Mouse (Mus musculus): ENCODE results near the gene Elfn2.

Elfn2 gene

DNA sequence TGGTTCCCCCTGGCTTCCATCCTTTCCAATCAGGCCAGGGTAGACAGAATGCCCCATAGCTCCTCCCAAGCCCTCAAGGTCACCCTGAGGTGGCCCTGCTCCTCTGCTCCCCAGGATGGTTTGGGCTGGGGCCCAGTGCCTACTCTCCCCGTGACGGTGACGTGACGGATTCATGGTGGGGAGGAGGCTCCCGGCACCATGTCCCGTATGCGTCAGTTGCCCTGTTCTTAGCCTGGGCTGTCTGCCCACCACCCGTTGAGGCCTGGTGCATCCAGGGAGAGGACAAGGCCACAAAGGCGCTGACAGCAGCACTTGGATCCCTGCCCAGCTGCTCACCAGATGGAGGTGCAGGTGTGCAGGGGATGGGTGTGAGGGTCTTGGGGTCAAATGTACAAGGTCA is 41.6 kb downstream of the Elfn2 start:
- TF ChIP-seq GATA4 (IDR thresholded peaks at IDR 0.05; ENCODE audit: insufficient replicate concordance, low read length): no peak

DNA sequence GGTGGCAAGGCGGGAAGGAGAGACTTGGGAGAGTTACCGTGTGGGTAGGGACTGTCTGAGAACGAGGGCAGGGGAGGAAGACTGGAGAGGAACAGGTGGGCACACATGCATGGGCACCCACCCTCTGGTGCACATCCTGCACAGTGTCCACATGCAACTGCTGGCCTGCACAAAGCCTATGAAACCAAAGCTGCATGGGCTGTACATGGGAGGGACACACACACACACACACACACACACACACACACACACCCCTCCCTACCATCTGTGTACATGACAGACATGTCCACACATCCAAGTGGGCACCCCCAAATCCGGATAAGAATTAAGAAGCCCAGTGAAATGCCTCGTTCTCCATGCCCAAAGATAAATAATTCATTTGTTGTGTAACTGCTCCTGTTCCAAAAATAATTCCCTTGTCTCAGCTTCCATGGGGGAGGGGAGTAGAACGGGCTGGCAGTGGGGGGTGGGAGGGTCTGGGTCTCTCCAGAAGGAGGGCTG is 43.6 kb downstream of the Elfn2 start:
- no peak for TF ChIP-seq GATA4 (IDR thresholded peaks at IDR 0.05; ENCODE audit: insufficient replicate concordance, low read length)

DNA sequence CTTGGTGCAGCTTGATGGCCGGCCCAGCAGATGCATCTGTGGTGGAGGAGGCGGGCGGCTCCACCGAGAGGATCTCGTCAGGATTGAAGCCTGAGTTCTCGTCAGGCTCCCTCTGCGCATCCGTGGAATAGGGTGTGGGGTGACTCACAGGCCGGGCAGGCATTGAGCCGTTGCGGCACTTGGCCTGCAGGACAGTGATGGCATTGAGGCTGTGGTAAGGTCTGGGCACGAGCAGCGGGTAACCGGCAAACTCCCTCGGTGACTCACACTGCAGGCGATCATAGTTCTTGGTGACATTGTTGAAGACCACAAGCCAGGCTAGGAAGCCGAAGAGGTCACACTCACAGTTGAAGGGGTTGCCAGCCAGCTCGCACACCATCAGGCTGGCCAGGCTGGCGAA is 45.1 kb downstream of the Elfn2 start:
- TF ChIP-seq GATA4 (IDR thresholded peaks at IDR 0.05; ENCODE audit: insufficient replicate concordance, low read length): no peak

DNA sequence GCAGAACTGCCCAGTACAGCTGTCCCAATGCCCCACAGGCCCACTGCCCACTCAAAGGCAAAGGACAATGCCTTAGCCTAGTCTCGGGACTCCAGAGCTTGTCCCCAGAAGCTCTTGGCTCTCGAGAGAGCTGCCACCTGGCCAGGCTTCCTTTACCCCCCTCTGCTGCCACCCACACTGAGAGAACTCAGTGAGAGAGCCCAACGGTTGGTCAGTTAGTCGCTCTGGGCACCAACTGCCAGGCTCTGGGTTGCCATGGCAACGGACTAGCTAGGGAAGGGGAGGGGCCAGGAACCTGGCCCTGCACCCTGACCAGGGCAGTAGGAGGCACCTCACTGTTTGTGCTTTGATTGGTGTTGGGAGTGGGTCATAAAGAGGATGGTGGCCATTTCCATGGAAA is 48.2 kb downstream of the Elfn2 start:
- TF ChIP-seq GATA4 (IDR thresholded peaks at IDR 0.05; ENCODE audit: insufficient replicate concordance, low read length): no peak

DNA sequence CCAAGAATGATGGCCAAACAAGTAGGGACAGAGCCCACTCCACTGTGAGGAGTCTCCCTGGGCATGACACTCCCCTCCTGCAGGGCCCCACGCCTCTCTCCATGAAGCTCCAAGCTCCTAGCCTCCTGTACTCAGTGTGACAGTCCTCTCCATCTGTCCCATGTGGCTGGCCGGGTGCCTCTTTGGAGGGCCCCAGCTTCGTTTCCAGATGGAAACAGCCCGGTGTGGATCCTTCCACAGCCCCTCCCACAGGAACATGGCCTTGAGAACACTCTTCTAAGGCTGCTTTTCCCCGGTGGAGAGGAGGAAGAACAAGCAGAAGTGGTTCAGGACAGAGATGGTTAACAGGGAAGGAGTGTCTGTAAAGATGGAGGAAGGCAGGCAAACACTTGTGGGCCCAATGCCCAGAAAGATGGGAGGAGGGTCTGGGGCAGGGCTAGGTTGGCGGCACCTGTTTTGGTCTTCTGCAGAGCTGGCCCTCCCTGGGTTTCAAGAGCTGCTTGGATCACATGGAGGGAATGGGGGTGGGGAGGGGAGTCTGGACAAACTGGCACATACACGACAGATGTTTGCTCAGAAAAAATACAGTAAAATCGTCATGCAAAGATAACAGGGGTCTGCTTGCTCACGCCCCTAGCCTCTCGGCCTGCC is 49.2 kb downstream of the Elfn2 start:
- no peak for TF ChIP-seq GATA4 (IDR thresholded peaks at IDR 0.05; ENCODE audit: insufficient replicate concordance, low read length)

DNA sequence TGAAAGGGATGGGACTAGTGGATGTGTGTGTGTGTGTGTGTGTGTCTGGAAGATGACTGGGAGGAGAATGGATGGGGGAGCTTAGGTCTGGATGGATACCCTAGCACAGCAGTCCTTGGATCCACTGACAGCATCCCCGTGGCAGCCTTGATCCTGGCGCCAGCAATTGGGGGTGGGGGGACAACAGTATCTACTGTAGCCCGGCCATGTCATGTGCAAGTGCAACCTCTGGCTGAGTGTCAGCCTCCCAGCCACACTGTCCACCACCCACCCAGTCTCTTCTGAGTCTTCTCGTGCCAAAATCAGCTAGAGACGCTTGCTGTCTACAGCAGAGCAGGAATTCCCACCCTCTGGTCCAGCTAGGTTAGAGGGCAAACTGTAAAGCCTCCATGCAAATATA is 54.3 kb downstream of the Elfn2 start:
- TF ChIP-seq GATA4 (IDR thresholded peaks at IDR 0.05; ENCODE audit: insufficient replicate concordance, low read length): no peak

DNA sequence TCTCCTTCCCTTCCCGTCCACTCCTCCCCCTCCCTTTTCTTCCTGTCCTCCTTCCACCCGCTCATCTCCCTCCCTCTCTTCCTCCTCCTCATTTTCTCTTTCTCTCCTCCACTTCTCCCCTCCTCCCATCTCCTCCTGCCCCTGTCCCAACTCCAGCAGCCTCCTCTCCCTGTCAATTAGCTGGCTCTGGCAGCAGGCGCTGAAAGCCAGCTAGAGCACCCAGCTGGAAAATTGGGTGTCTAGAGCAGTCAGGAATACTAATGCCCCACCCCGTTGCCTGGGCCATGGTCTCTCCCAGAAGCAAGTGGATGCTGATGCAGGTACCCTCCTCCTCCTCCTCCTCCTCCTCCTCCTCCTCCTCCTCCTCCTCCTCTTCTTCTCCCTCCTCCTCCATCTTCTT is 67.4 kb downstream of the Elfn2 start:
- TF ChIP-seq GATA4 (IDR thresholded peaks at IDR 0.05; ENCODE audit: insufficient replicate concordance, low read length): no peak

DNA sequence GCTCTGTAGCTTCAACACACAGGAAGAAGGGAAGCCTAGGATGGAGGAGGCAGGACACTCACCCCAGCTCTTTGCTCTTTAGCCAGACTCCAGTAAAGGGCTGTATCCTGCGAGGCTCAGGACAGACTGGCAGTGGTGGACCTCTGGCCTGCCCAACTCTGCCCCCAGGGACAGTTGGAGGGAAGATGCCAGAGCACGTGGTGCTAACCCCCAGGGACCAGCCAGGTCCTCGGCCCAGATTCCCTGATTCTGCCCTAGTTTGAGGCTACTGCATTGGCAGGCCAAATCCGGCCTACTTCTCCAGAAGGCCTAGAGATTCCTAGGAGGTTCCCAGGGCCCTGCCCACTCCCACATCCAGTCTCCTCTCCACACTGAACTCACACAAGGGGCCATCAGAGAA is 70.8 kb downstream of the Elfn2 start:
- no peak for TF ChIP-seq GATA4 (IDR thresholded peaks at IDR 0.05; ENCODE audit: insufficient replicate concordance, low read length)

DNA sequence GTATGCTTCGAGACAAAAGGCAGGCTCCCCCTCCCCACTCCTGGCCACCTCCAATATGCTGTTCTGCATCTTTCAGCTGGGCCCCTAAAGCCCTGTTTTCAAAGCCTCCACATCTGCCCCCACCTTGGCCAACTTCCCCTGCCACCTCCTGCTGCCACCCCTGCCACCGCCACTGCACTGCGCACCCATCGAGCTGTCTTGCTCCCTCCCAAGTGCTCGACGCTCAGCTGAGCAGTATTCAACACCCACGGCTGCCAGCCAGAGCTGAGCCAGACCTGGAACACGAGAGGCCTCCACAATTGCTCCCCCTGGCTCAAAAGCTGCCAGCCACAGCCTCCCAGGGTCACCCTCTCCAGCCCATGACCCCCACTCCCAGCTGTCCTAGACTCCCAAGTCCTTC is 74.0 kb downstream of the Elfn2 start:
- TF ChIP-seq GATA4 (IDR thresholded peaks at IDR 0.05; ENCODE audit: insufficient replicate concordance, low read length): no peak

DNA sequence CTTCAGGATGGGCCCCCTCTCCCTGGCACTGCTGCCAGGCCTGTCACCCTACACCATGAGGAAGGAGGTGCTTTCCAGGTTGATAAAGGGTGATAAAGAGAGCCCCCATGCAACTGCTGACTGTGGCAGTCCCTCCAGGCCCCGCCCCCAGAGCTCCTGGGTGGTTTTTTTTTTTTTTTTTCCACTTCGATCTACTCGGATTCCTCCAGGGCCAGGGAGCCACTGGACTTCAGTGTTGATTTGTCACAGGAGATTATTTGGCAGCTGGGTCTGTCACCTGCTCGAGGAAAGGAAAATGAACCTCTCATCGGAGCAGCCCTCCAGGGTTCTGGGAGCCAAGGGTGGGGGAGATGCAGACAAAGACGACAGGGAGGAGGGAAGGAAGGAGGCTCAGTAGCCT is 74.9 kb downstream of the Elfn2 start:
- no peak for TF ChIP-seq GATA4 (IDR thresholded peaks at IDR 0.05; ENCODE audit: insufficient replicate concordance, low read length)

DNA sequence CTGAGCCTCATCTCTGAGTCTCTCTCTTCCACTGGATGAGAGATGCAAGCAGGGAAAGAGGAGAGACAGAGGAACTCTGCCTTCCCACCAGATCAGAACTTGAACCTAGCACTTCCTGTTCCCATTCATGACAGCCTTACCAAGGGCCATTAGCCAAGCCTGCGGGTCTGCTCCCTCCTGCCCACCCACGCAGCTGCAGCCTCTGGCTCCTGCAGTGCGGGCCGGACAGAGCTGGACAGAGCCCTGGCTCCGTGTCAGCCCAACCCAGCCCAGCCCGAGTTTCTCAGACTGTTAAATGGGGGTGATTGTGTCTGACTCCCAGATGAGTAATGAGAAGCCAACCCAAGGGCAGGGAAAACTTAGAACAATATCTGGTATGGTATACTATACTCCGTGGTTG is 83.3 kb downstream of the Elfn2 start:
- no peak for TF ChIP-seq GATA4 (IDR thresholded peaks at IDR 0.05; ENCODE audit: insufficient replicate concordance, low read length)

DNA sequence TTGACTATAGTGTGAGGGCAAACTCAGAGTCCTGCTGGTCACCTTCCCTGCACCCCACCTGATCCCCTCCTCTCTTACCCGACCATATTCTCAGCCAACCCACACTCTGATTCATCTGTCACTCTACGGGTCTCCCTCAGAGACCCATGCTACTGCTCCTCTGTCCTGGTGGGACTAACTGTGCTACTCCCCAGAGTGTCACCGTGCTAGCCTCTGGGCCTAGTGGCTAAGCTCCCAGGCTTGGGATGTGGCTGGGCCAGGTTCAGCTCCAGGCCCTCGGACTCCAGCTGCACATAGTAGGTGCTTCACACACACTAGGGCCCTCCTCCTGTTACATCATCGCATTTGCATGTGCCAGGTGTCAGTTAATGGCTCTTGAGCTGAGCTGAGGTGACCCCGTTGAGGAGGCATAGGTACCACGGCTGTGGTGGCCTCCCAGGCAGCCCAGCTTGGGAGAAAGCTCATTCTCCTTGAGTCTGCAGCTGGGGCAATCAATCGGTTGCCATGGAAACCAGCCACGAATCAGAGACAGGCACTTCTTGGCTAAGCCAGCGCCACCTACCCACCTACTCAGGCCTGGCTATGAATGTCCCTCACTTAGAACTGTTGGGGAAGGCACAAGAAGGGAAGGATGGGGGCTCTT is 84.4 kb downstream of the Elfn2 start:
- no peak for TF ChIP-seq GATA4 (IDR thresholded peaks at IDR 0.05; ENCODE audit: insufficient replicate concordance, low read length)

DNA sequence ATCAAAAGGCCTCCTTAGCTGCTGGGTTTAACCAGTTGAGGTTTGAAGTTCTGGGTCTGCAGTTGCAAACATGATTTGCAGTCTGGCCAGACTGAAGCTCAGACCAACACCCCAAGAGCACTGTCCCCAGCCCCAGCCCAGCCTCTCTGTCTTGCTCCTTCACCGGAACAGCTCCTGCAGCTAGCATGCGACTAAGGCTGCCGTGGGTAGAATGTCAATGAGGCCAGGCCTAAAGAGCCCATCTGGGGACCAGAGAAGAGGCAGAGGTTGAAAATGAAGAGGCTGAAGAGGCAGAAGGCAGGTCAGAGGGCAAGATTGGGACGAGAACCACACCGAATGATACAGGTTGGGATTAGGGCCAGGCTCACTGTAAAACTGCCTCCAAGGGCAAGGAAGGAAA is 85.2 kb downstream of the Elfn2 start:
- TF ChIP-seq GATA4 (IDR thresholded peaks at IDR 0.05; ENCODE audit: insufficient replicate concordance, low read length): no peak

DNA sequence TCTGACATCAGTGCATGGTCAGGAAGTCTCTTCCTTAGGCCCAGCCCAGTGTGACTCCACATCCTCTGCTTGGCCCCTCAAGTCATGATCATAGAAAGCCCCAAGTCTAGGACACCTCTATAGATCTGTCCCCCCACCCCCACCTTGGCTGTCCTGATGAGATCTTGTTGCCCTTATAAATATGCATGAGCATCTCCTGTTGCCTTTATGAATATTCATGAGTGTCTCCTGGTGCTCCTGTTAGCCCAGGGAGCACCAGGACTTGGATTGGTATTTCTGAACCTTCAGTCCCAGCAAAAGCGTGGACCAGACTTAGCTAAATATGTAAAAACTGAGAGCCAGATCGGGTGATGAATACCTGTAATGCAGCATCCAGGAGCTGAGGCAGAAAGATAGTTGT is 86.2 kb downstream of the Elfn2 start:
- no peak for TF ChIP-seq GATA4 (IDR thresholded peaks at IDR 0.05; ENCODE audit: insufficient replicate concordance, low read length)

DNA sequence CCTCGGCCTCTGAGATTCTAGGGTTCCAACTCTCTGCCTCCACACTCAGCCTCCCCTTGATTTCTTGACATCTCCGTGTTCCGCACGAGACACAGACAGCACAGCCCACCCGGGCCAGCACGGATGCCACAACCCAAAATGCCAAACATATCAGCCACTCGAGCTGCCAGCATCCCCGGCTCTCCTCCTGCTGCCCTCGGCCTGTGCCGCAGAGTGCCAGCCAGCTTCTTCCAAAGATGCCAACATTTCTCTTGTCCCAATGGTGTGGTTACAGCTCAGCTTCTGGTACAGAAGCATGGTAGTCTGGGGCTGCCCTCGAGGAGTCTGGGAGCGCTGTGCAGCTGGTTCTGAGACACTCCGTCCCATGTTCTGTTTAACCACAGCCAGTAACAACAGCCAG is 92.3 kb downstream of the Elfn2 start:
- TF ChIP-seq GATA4 (IDR thresholded peaks at IDR 0.05; ENCODE audit: insufficient replicate concordance, low read length): no peak

DNA sequence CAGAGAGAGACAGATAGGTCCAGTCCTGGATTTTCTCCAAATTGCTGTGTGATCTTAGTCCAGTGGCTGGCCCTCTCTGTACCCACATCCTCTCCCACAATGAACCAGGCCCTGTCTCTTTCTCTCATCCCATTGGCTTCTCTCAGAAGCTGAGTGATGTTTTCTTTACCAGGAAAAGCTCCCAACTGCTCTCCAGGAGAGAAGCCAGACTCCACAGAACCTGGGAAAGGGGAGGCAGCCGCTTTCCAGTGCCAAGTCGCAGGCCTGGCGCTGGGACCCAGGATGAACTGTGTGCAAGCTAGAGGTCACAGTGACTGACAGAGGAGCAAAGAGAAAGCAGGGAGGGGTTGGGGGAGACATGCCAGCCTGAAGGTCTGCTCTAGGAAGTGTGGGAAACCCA is 93.6 kb downstream of the Elfn2 start:
- TF ChIP-seq GATA4 (IDR thresholded peaks at IDR 0.05; ENCODE audit: insufficient replicate concordance, low read length): no peak

DNA sequence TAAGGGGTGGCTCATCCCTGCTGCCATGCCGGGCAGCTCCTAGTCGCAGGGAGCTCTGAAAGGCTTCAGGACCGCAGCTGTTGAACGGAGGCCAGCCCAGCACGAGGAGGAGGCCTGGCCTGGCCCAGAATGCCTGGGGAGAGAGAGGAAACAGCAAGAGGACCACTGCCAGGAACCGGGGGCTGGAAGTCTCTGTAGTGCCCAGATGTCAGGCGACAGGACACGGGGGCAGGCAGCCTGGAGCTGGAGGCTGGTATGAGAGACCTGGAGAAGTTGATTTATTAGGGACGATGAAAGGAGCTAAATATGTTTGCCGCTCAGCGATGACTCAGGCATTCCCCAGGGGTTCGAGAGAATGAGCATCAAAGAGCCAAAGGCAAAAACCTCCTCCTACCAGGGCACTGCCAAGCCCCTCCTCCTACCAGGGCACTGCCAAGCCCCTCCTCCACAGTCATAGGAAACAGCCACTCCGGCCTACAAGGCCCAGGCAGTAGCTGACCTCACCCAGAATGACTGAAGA is 94.1 kb downstream of the Elfn2 start:
- no peak for TF ChIP-seq GATA4 (IDR thresholded peaks at IDR 0.05; ENCODE audit: insufficient replicate concordance, low read length)

Data from liver, adult (tissue).